28 mouse cellular contexts compared by ENCODE assay signal in genomic region chr4:59471306-59471705, GRCm38 (mm10). TPM values are rescaled to one million over a fixed set of nuclear protein-coding genes. Genes with fewer than 3 reads are reported as not detected.
DNase-seq lines count a peak whose midpoint lies in the region; ATAC-seq and TF ChIP-seq lines count a peak whose summit lies in the region.
"Had no signal": no experiment of that assay in that cellular context is flagged by ENCODE, and none has a peak within 500 bp of the region (broad histone marks: within the 10 kb centered on the region; RNA-seq: fewer than 3 reads in every experiment).

No protein-coding gene starts in this region.

- no peak for TF ChIP-seq CTCF in intestine, postnatal 0 days (IDR thresholded peaks at IDR 0.05; ENCODE audit: low read depth)
- TF ChIP-seq CTCF in liver, embryonic 14.5 days (IDR thresholded peaks at IDR 0.05; ENCODE audit: low read depth) = no peak
- no peak for TF ChIP-seq CTCF in liver, postnatal 0 days (IDR thresholded peaks at IDR 0.05; ENCODE audit: low read depth)

- no peaks in the 10 kb centered on the region for H3K27me3 ChIP-seq in intestine, postnatal 0 days (replicated peaks; ENCODE audit: control insufficient read depth, insufficient read depth, low read length)
- H3K27me3 ChIP-seq in intestine, embryonic 16.5 days (replicated peaks; ENCODE audit: control insufficient read depth, insufficient read depth, low read length) = no peaks in the 10 kb centered on the region
- H3K27me3 ChIP-seq in liver, embryonic 11.5 days (replicated peaks; ENCODE audit: control insufficient read depth, insufficient read depth, low read length) = no peaks in the 10 kb centered on the region
- no peaks in the 10 kb centered on the region for H3K27me3 ChIP-seq in liver, embryonic 14.5 days (ENCODE audit: control insufficient read depth, insufficient read depth, low read length)
- H3K27me3 ChIP-seq in liver, postnatal 0 days (ENCODE audit: insufficient read depth, low read length) = no peaks in the 10 kb centered on the region
- no peaks in the 10 kb centered on the region for H3K27me3 ChIP-seq in midbrain, embryonic 15.5 days (replicated peaks)
- H3K27me3 ChIP-seq: CH12.LX; embryonic facial prominence, embryonic 12.5 days; embryonic facial prominence, embryonic 15.5 days; heart, embryonic 13.5 days; Patski had no signal

- H3K4me1 ChIP-seq in intestine, postnatal 0 days (replicated peaks; ENCODE audit: control insufficient read depth, insufficient read depth, low read length) = no peaks in the 10 kb centered on the region
- no peaks in the 10 kb centered on the region for H3K4me1 ChIP-seq in intestine, embryonic 16.5 days (ENCODE audit: control insufficient read depth, insufficient read depth, low read length)
- H3K4me1 ChIP-seq in liver, embryonic 11.5 days (replicated peaks; ENCODE audit: control insufficient read depth, insufficient read depth, low read length) = peaks cover 14% of the 10 kb centered on the region
- peaks cover 0 to 10% of the 10 kb centered on the region in 2 experiments; a peak in 2 of 4 replicates for H3K4me1 ChIP-seq in liver, embryonic 14.5 days (replicated peaks; ENCODE audit: control insufficient read depth in 2 of 2, insufficient read depth in 2 of 2, low read length in 1 of 2)
- peaks cover 3% of the 10 kb centered on the region; the same call in 1 of the 2 replicates for H3K4me1 ChIP-seq in liver, postnatal 0 days (ENCODE audit: insufficient read depth)
- H3K4me1 ChIP-seq in midbrain, embryonic 15.5 days = no peaks in the 10 kb centered on the region
- H3K4me1 ChIP-seq: embryonic facial prominence, embryonic 12.5 days; embryonic facial prominence, embryonic 15.5 days had no signal

- H3K9ac ChIP-seq in intestine, postnatal 0 days (ENCODE audit: low read depth, low read length) = no peak overlapping the region
- H3K9ac ChIP-seq in intestine, embryonic 16.5 days (ENCODE audit: low read depth, low read length) = no peak overlapping the region
- H3K9ac ChIP-seq in liver, embryonic 11.5 days (ENCODE audit: low read depth, low read length) = no peak overlapping the region
- H3K9ac ChIP-seq in liver, embryonic 14.5 days (replicated peaks) = no peak overlapping the region
- no peak overlapping the region for H3K9ac ChIP-seq in liver, postnatal 0 days (replicated peaks)
- H3K9ac ChIP-seq in midbrain, embryonic 15.5 days = no peak overlapping the region
- H3K9ac ChIP-seq: embryonic facial prominence, embryonic 12.5 days; embryonic facial prominence, embryonic 15.5 days; forebrain, postnatal 0 days; heart, embryonic 13.5 days; hindbrain, embryonic 14.5 days had no signal

- 0 out of 2 replicates have a peak, but pooled peaks have one; percentile 36 for ATAC-seq in intestine, postnatal 0 days
- no peak for ATAC-seq in intestine, embryonic 16.5 days
- peak; percentile 45; the same call in 1 of the 2 replicates for ATAC-seq in liver, embryonic 11.5 days (replicated peaks; ENCODE audit: low FRiP score)
- ATAC-seq in liver, embryonic 14.5 days (ENCODE audit: insufficient read depth) = peak; percentile 55; the same call in 1 of the 2 replicates
- peak; percentile 96 for ATAC-seq in liver, postnatal 0 days
- ATAC-seq in midbrain, embryonic 15.5 days (replicated peaks) = no peak
- ATAC-seq: forebrain, embryonic 14.5 days; forebrain, postnatal 0 days; hindbrain, postnatal 0 days; Patski had no signal

- H3K4me2 ChIP-seq in intestine, postnatal 0 days (replicated peaks; ENCODE audit: low read depth) = no peak overlapping the region
- no peak overlapping the region for H3K4me2 ChIP-seq in intestine, embryonic 16.5 days (ENCODE audit: low read depth, low read length)
- H3K4me2 ChIP-seq in liver, embryonic 11.5 days = no peak overlapping the region
- H3K4me2 ChIP-seq in liver, embryonic 14.5 days (ENCODE audit: low read depth) = no peak overlapping the region
- H3K4me2 ChIP-seq in liver, postnatal 0 days (ENCODE audit: low read depth, low read length) = no peak overlapping the region
- H3K4me2 ChIP-seq in midbrain, embryonic 15.5 days = no peak overlapping the region
- H3K4me2 ChIP-seq: embryonic facial prominence, embryonic 12.5 days; embryonic facial prominence, embryonic 15.5 days; heart, embryonic 13.5 days; hindbrain, embryonic 14.5 days had no signal

- no peak overlapping the region for H3K4me3 ChIP-seq in intestine, postnatal 0 days (ENCODE audit: low read depth, low read length)
- no peak overlapping the region for H3K4me3 ChIP-seq in intestine, embryonic 16.5 days (ENCODE audit: low read length)
- no peak overlapping the region for H3K4me3 ChIP-seq in liver, embryonic 11.5 days (ENCODE audit: low read depth, low read length)
- no peak overlapping the region for H3K4me3 ChIP-seq in liver, embryonic 14.5 days (ENCODE audit: insufficient read depth in 1 of 2, low read depth in 2 of 2, low read length in 2 of 2)
- no peak overlapping the region for H3K4me3 ChIP-seq in liver, postnatal 0 days (ENCODE audit: low read depth, low read length)
- no peak overlapping the region for H3K4me3 ChIP-seq in midbrain, embryonic 15.5 days
- H3K4me3 ChIP-seq: embryonic facial prominence, embryonic 12.5 days; embryonic facial prominence, embryonic 15.5 days; heart, adult 2 months; heart, embryonic 10.5 days; heart, embryonic 13.5 days had no signal

- peaks cover 10% of the 10 kb centered on the region; the same call in 1 of the 2 replicates for H3K36me3 ChIP-seq in intestine, postnatal 0 days (ENCODE audit: control insufficient read depth, insufficient read depth)
- no peaks in the 10 kb centered on the region for H3K36me3 ChIP-seq in intestine, embryonic 16.5 days (ENCODE audit: control insufficient read depth, insufficient read depth, low read length)
- no peaks in the 10 kb centered on the region; the same call in 1 of the 2 replicates for H3K36me3 ChIP-seq in liver, embryonic 11.5 days (ENCODE audit: control insufficient read depth, insufficient read depth, low read length)
- peaks cover 18% of the 10 kb centered on the region for H3K36me3 ChIP-seq in liver, embryonic 14.5 days (replicated peaks; ENCODE audit: control insufficient read depth, insufficient read depth, low read depth)
- H3K36me3 ChIP-seq in liver, postnatal 0 days (replicated peaks; ENCODE audit: insufficient read depth, low read length) = peaks cover 28% of the 10 kb centered on the region
- H3K36me3 ChIP-seq in midbrain, embryonic 15.5 days (replicated peaks) = no peaks in the 10 kb centered on the region
- H3K36me3 ChIP-seq: embryonic facial prominence, embryonic 12.5 days; heart, embryonic 10.5 days had no signal

- DNase-seq in liver, embryonic 11.5 days (ENCODE audit: low spot score) = no peak
- no peak for DNase-seq in liver, embryonic 14.5 days (ENCODE audit: low read depth in 3 of 3, low spot score in 3 of 3)
- no peak for DNase-seq in liver, postnatal 0 days
- no peak for DNase-seq in gastrocnemius, adult 18-20 months (ENCODE audit: low spot score)
- DNase-seq in heart, adult 18-20 months = no peak
- DNase-seq: adrenal gland, postnatal 10 days; B cell, adult 2 months; cerebellum, adult 18-20 months; cerebellum, adult 9-11 months; cerebellum, postnatal 25 days; forebrain, postnatal 0 days; gastrocnemius, postnatal 25 days; heart, adult 2 months; heart, postnatal 14 days; heart, postnatal 4 days had no signal

- no peaks in the 10 kb centered on the region for H3K9me3 ChIP-seq in intestine, postnatal 0 days (ENCODE audit: control insufficient read depth)
- no peaks in the 10 kb centered on the region for H3K9me3 ChIP-seq in intestine, embryonic 16.5 days (ENCODE audit: control insufficient read depth, low read length)
- no peaks in the 10 kb centered on the region for H3K9me3 ChIP-seq in liver, embryonic 11.5 days (ENCODE audit: control insufficient read depth, low read length)
- no peaks in the 10 kb centered on the region for H3K9me3 ChIP-seq in liver, embryonic 14.5 days (ENCODE audit: control insufficient read depth, low read length)
- H3K9me3 ChIP-seq in liver, postnatal 0 days (ENCODE audit: low read length) = no peaks in the 10 kb centered on the region
- H3K9me3 ChIP-seq in midbrain, embryonic 15.5 days = no peaks in the 10 kb centered on the region
- H3K9me3 ChIP-seq: embryonic facial prominence, embryonic 12.5 days; embryonic facial prominence, embryonic 15.5 days; G1E; heart, embryonic 10.5 days; heart, embryonic 13.5 days had no signal

- no peak overlapping the region for H3K27ac ChIP-seq in intestine, postnatal 0 days (ENCODE audit: low read depth, low read length)
- no peak overlapping the region for H3K27ac ChIP-seq in intestine, embryonic 16.5 days (ENCODE audit: low read length)
- no peak overlapping the region for H3K27ac ChIP-seq in liver, embryonic 11.5 days (ENCODE audit: low read depth, low read length)
- no peak overlapping the region for H3K27ac ChIP-seq in liver, embryonic 14.5 days
- peak overlapping the region; percentile 59 for H3K27ac ChIP-seq in liver, postnatal 0 days (ENCODE audit: low read depth)
- no peak overlapping the region for H3K27ac ChIP-seq in midbrain, embryonic 15.5 days
- H3K27ac ChIP-seq: embryonic facial prominence, embryonic 12.5 days; embryonic facial prominence, embryonic 15.5 days; heart, adult 2 months; heart, embryonic 10.5 days; heart, embryonic 13.5 days; hindbrain, embryonic 14.5 days; hindbrain, postnatal 0 days had no signal

- no peak for TF ChIP-seq EP300 in liver, embryonic 14.5 days (IDR thresholded peaks at IDR 0.05; ENCODE audit: low read depth)
- no peak for TF ChIP-seq EP300 in liver, postnatal 0 days (IDR thresholded peaks at IDR 0.05; ENCODE audit: low read depth)

RNA-seq across cellular contexts. Expression of gene Susd1, which starts 32.9 kb away (rescaled TPM):
- polyA plus RNA-seq in intestine, postnatal 0 days (2015; fragmentation: Nextera tagmentation; extraction: Ambion mirVana) = 5.0 and 5.9 TPM in 2 replicates
- 12.7 and 13.0 TPM in 2 replicates for polyA plus RNA-seq in intestine, embryonic 16.5 days (2015; fragmentation: Nextera tagmentation; extraction: Ambion mirVana)
- 15.8 and 20.8 TPM in 2 replicates for polyA plus RNA-seq in liver, embryonic 11.5 days (2014; fragmentation: Nextera tagmentation; extraction: Ambion mirVana)
- 15.5 and 18.1 TPM in 2 replicates for polyA plus RNA-seq in liver, embryonic 14.5 days (2012; rRNA removed)
- 5.8 and 7.0 TPM in 2 replicates for polyA plus RNA-seq in liver, embryonic 14.5 days (2014; fragmentation: Nextera tagmentation; extraction: Ambion mirVana)
- polyA plus RNA-seq in liver, postnatal 0 days (2015; fragmentation: Nextera tagmentation; extraction: Ambion mirVana) = 7.2 and 7.4 TPM in 2 replicates
- total RNA-seq in gastrocnemius, adult 18-20 months (2021) = under 1 TPM; 0.45 to 0.50 TPM
- total RNA-seq in heart, adult 18-20 months (2021) = 1 to 10 TPM in 1 of 2 experiments, under 1 TPM in 1; 0.95 to 1.4 TPM
- polyA plus RNA-seq in midbrain, embryonic 15.5 days (2015; fragmentation: Nextera tagmentation; extraction: Ambion mirVana) = 0.96 and 1.1 TPM in 2 replicates

Comparison
In these comparisons a context has a peak if more than half of its experiments do, and no peak if none do; other contexts are left out.
1. ATAC-seq: peak in intestine, postnatal 0 days (single experiment), liver, embryonic 11.5 days (single experiment), liver, embryonic 14.5 days (single experiment) and liver, postnatal 0 days (single experiment); none in intestine, embryonic 16.5 days (single experiment) and midbrain, embryonic 15.5 days (single experiment).